Mouse (Mus musculus) neural tube, embryonic 15.5 days (tissue): ENCODE measurements around the gene Cldnd2. TPM values are rescaled to one million over a fixed set of nuclear protein-coding genes. Genes with fewer than 3 reads are reported as not detected.

Experiments used
- ATAC-seq: fragments of 200-750 bp; cut with Nextera tagmentation; 2 replicates; pipeline ENCODE4 v1.8.0; 2017; ENCODE audit warnings: mild to moderate bottlenecking, moderate TSS enrichment, moderate library complexity; ENCODE audit not compliant: low FRiP score
- H3K27ac ChIP-seq: fragments of 300-500 bp; sonication (generic); replicated peaks from 2 replicates; pipeline ENCODE4 v1.5.1; 2015; ENCODE audit warnings: mild to moderate bottlenecking, inconsistent platforms
- H3K27me3 ChIP-seq: fragments of 300-500 bp; sonication (generic); replicated peaks from 2 replicates; pipeline ENCODE4 v1.6.1; 2015; ENCODE audit warnings: inconsistent platforms
- H3K36me3 ChIP-seq: fragments of 300-500 bp; sonication (generic); 2 replicates; pipeline ENCODE4 v1.6.1; 2015; ENCODE audit warnings: inconsistent platforms
- H3K4me1 ChIP-seq: fragments of 300-500 bp; sonication (generic); 2 replicates; pipeline ENCODE4 v1.6.1; 2015; ENCODE audit warnings: inconsistent platforms
- H3K4me2 ChIP-seq: fragments of 300-500 bp; sonication (generic); 2 replicates; pipeline ENCODE4 v1.6.1; 2015; ENCODE audit warnings: inconsistent platforms, mild to moderate bottlenecking, moderate library complexity
- H3K4me3 ChIP-seq: fragments of 300-500 bp; sonication (generic); replicated peaks from 2 replicates; pipeline ENCODE4 v1.5.1; 2015; ENCODE audit warnings: mild to moderate bottlenecking, inconsistent platforms
- H3K9ac ChIP-seq: fragments of 300-500 bp; sonication (generic); replicated peaks from 2 replicates; pipeline ENCODE4 v1.6.1; 2015; ENCODE audit warnings: mild to moderate bottlenecking, inconsistent platforms
- H3K9me3 ChIP-seq: fragments of 300-500 bp; sonication (generic); replicated peaks from 2 replicates; pipeline ENCODE4 v1.6.1; 2016; ENCODE audit warnings: inconsistent platforms
- WGBS: fragments of 180-500 bp; shearing (Covaris S2); methylation state at CpG from one replicate; pipeline ENCODE4 v1.1.7; 2015; ENCODE audit warnings: mixed read lengths; 5-methylcytosine and 5-hydroxymethylcytosine counted together
- polyA plus RNA-seq: library from polyadenylated mRNA; unstranded; fragments of >200 nt; fragmentation: Nextera tagmentation; extraction: Ambion mirVana; gene quantifications from 2 replicates; pipeline ENCODE4 v1.2.1, GENCODE M21; 2015

Gene Cldnd2
- polyA plus RNA-seq, 1 experiment from 2014 or later: not detected

DNA sequence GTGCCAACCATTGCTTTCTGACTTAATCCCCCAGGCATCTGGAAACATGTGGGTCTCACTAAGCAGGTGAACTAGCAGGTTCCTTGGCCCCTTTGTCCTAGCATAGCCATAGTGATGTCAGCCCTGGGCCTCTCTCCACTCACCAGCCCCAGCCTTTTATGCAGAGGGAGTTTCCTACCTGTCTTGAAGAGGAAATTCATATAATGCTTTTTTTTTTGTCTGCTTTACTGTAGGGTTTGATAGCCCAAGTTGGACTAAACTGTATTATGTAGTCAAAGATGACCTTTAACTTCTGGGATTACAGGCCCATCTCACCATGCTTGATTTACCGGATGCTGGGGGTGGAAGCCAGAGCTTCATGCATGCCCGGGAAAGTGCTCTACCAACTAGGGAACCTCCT is 9.2 kb downstream of the Cldnd2 start:
- 96% methylated on average over 2 of the region's 2 CpGs for WGBS
- no peak overlapping the region for H3K27ac ChIP-seq
- no peaks in the 10 kb centered on the region for H3K9me3 ChIP-seq

DNA sequence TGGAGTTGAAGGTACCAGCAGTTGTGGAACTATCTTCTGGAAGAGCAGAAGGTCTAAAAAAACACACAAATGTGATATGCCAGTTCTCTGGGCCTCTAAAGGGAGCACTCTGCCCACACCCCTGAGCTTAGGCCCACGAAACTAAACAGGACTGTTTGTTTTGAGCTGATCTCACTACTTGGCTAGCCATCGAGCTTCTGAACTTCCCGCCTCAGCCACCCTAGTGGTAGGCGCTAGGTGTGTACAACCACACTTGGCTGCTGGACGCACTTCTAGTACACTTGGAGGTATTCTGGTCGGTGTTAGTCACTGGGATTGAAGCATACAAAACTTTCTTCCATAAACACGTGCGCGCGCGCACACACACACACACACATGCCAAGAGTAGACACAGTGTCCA is 11.1 kb downstream of the Cldnd2 start:
- Histone ChIP-seq H3K4me2 (no peak overlapping the region), H3K27ac (no peak overlapping the region), H3K9ac (no peak overlapping the region), H3K4me3 (no peak overlapping the region), H3K27me3 (no peaks in the 10 kb centered on the region), H3K4me1 (no peaks in the 10 kb centered on the region), H3K9me3 (no peaks in the 10 kb centered on the region), H3K36me3 (peaks cover 53% of the 10 kb centered on the region)
- 97% methylated on average over 11 of the region's 11 CpGs for WGBS
- no peak for ATAC-seq

More for the DNA sequence above, 9.2 kb downstream of the Cldnd2 start:
- H3K9ac ChIP-seq: no peak overlapping the region
- peaks cover 9% of the 10 kb centered on the region for H3K4me1 ChIP-seq
- no peak for ATAC-seq
- no peaks in the 10 kb centered on the region for H3K27me3 ChIP-seq
- H3K4me3 ChIP-seq: no peak overlapping the region
- peaks cover 34% of the 10 kb centered on the region for H3K36me3 ChIP-seq
- no peak overlapping the region for H3K4me2 ChIP-seq

DNA sequence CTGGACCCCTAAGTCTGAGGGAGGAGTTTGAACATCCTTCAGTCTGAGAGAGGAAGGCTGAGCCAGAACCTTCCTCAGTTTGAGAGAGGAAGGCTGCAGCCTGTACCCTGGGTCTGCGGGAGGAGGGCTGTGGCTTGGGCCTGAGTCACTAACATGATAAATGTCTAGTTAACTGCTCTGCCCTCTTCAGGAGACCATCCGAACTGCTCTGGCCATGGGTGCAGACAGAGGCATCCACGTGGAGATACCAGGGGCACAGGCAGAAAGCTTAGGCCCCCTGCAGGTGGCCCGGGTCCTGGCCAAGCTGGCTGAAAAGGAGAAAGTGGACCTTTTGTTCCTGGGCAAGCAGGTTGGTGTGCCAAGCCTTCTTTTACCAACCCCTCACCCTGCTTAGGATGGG is 12.0 kb downstream of the Cldnd2 start:
- no peak for ATAC-seq
- 47% methylated on average over 4 of the region's 4 CpGs for WGBS
- H3K36me3 ChIP-seq: peaks cover 62% of the 10 kb centered on the region

DNA sequence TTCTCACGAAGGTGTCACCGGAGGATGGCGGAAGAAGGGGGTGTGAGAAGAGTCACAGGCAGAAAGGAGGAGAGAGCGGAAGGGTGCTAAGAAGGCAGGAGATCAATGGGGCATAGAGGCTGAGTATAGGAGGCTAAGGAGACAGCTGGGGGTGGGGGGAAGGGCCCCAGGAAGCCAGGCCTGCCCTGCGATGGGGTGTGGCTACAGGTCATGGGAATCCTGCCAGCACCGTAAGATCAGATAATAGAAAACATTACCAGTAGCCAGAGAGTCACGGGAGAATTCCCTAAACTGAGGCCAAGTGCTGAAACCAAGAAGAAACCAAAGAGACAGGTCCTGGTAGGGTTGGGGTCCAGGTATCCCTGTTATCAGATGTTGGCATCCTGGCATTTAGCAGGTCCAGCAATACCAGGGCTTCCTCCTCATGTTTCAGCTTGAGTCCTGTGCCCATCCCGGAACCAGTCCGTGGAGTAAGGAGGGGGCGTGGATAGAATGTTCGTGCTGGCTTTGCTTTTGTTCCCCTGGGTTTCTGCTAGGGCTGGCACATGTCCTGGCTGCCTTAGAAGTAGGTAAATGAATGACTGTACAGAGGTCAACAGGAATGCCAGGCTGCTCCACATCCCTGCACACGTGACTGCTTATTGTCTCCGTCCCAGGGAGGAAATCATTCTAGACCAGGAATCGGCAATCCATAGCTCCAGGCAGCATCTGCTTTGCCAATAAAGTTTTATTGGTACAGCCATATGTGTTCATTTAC is 13.2 kb downstream of the Cldnd2 start:
- H3K4me3 ChIP-seq: no peak overlapping the region
- 89% methylated on average over 14 of the region's 14 CpGs for WGBS
- H3K9ac ChIP-seq: no peak overlapping the region
- no peak overlapping the region for H3K4me2 ChIP-seq
- no peaks in the 10 kb centered on the region for H3K4me1 ChIP-seq
- no peaks in the 10 kb centered on the region for H3K9me3 ChIP-seq
- peaks cover 64% of the 10 kb centered on the region for H3K36me3 ChIP-seq
- no peak overlapping the region for H3K27ac ChIP-seq
- H3K27me3 ChIP-seq: no peaks in the 10 kb centered on the region
- no peak for ATAC-seq

More for the DNA sequence above, 12.0 kb downstream of the Cldnd2 start:
- H3K9me3 ChIP-seq: no peaks in the 10 kb centered on the region
- no peaks in the 10 kb centered on the region for H3K4me1 ChIP-seq
- no peak overlapping the region for H3K4me2 ChIP-seq
- no peak overlapping the region for H3K9ac ChIP-seq
- no peak overlapping the region for H3K4me3 ChIP-seq
- H3K27ac ChIP-seq: no peak overlapping the region
- no peaks in the 10 kb centered on the region for H3K27me3 ChIP-seq

DNA sequence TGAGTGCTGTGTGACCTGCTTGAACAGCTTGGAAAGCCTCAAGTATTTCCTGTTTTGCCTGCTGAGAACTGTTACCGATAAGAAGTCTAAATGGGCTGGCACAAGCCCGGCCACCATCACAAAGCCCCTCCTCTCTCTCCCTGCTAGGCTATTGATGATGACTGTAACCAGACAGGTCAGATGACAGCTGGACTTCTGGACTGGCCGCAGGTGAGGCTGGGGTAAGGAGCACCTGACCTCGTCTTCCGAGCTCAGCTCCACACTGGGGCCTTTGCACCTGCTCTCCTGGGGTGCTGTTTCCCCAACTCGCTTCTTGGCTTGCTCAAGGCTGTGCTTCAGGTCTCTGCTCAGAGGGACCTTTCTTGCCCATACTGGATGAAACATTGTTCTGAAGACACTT is 13.8 kb downstream of the Cldnd2 start:
- ATAC-seq: no peak
- 92% methylated on average over 6 of the region's 6 CpGs for WGBS

DNA sequence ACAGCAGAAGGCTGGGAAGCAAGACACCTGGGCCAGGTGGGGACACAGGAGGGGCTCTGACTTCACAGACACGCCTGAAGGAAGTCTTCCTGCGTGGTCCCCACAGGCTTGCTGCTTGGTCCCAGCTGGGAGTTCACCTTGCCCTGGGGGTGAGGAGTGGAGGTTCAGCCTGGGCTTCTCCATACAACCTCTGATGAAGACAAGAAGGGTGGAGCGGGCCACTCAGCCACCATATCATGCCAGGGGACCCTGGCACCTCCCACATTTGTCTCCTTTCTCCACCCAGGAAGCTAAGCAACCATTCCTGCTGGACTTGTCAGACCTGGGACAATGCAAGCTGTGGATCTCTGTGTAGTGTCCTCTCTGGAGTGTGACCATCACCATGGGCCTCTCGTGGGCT is 22.3 kb downstream of the Cldnd2 start, which contains the start of gene Vsig10l:
Gene Vsig10l (plus strand): TSS at position 301 of the 400 bp plus-strand sequence.
- Histone ChIP-seq H3K4me1 (peaks cover 23% of the 10 kb centered on the region), H3K9me3 (no peaks in the 10 kb centered on the region), H3K9ac (no peak within 1 kb of the TSS), H3K4me2 (no peak within 1 kb of the TSS), H3K36me3 (no peaks in the 10 kb centered on the region), H3K27me3 (peaks cover 12% of the 10 kb centered on the region), H3K4me3 (no peak within 1 kb of the TSS), H3K27ac (no peak within 1 kb of the TSS)
- WGBS: 77% methylated on average over 4 of the region's 4 CpGs
- ATAC-seq: no peak

More for the DNA sequence above, 13.8 kb downstream of the Cldnd2 start:
- Histone ChIP-seq H3K27ac (no peak overlapping the region), H3K4me3 (no peak overlapping the region), H3K36me3 (peaks cover 64% of the 10 kb centered on the region), H3K4me2 (no peak overlapping the region), H3K4me1 (no peaks in the 10 kb centered on the region), H3K27me3 (no peaks in the 10 kb centered on the region), H3K9me3 (no peaks in the 10 kb centered on the region), H3K9ac (no peak overlapping the region)

DNA sequence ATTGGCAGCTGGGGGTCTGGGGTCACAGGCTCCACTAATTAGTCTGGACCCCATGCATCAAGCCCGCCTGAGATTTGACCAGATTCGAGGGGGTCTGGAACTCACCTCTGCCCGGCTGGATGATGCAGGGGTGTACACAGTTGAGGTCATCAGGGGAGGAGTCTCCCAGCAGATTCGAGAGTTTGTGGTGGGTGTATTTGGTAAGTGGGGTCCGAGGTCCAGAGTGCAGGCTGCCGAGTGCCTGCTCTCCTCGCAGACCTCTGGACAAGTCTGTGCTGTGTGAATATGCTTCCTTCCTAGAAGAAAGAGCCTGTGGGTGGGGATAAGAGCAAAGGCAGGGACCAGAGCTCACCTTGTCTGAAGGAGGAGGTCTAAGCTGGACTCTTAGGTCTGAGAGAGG is 23.4 kb downstream of the Cldnd2 start:
- Histone ChIP-seq H3K4me3 (no peak overlapping the region), H3K36me3 (no peaks in the 10 kb centered on the region), H3K27ac (no peak overlapping the region), H3K9ac (no peak overlapping the region), H3K27me3 (peaks cover 15% of the 10 kb centered on the region), H3K9me3 (no peaks in the 10 kb centered on the region), H3K4me1 (peaks cover 23% of the 10 kb centered on the region), H3K4me2 (peak overlapping the region; percentile 95)
- WGBS: 83% methylated on average over 7 of the region's 7 CpGs
- no peak for ATAC-seq

DNA sequence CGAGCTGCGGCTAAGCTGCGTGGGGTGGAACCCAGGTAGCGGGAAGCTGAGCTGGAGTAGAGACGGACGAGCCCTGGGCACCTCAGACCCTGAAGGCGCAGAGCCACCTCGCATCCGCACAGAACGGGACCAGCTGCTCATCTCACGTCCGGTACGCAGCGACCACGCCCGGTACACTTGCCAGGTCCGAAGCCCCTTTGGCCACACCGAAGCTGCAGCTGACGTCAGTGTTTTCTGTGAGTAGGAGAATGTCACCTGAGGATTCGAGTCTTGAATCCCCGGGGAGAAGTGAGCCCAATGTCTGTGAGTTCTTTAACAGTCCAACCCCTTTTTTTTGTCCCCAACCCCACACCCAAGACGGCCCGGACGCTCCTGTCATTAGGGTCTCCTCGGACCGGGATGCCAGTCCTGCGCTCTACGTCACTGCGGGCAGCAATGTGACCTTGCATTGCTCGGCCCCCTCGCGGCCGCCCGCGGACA is 24.3 kb downstream of the Cldnd2 start:
- peak overlapping the region; percentile 63 for H3K9ac ChIP-seq
- H3K36me3 ChIP-seq: no peaks in the 10 kb centered on the region
- 7% methylated on average over 35 of the region's 35 CpGs for WGBS
- H3K4me3 ChIP-seq: peak overlapping the region; percentile 52
- peaks cover 23% of the 10 kb centered on the region for H3K4me1 ChIP-seq
- H3K4me2 ChIP-seq: peak overlapping the region; percentile 95
- peak; percentile 67 for ATAC-seq
- H3K27ac ChIP-seq: peak overlapping the region; percentile 71
- H3K9me3 ChIP-seq: no peaks in the 10 kb centered on the region
- H3K27me3 ChIP-seq: peaks cover 15% of the 10 kb centered on the region

- peak; percentile 90 for ATAC-seq
- H3K4me1 ChIP-seq: peaks cover 23% of the 10 kb centered on the region
- under 1% methylated on average over 33 of the region's 33 CpGs for WGBS
- peaks cover 15% of the 10 kb centered on the region for H3K27me3 ChIP-seq
- peak overlapping the region; percentile 52 for H3K4me3 ChIP-seq
- no peaks in the 10 kb centered on the region for H3K9me3 ChIP-seq
- peak overlapping the region; percentile 95 for H3K4me2 ChIP-seq
- peak overlapping the region; percentile 63 for H3K9ac ChIP-seq
- H3K36me3 ChIP-seq: no peaks in the 10 kb centered on the region
- peak overlapping the region; percentile 71 for H3K27ac ChIP-seq
Observed at GRCm38 (mm10) chr7:43465344-43466098, 24.9 kb downstream of the Cldnd2 start.

GRCm38 (mm10) chr7:43466099-43466694 is 25.6 kb downstream of the Cldnd2 start:
- Histone ChIP-seq H3K9ac (peak overlapping the region; percentile 63), H3K9me3 (no peaks in the 10 kb centered on the region), H3K36me3 (no peaks in the 10 kb centered on the region), H3K4me1 (peaks cover 23% of the 10 kb centered on the region), H3K27me3 (peaks cover 15% of the 10 kb centered on the region), H3K4me2 (peak overlapping the region; percentile 95), H3K4me3 (peak overlapping the region; percentile 52), H3K27ac (peak overlapping the region; percentile 71)
- peak; percentile 67 for ATAC-seq
- WGBS: 2% methylated on average over 33 of the region's 33 CpGs

DNA sequence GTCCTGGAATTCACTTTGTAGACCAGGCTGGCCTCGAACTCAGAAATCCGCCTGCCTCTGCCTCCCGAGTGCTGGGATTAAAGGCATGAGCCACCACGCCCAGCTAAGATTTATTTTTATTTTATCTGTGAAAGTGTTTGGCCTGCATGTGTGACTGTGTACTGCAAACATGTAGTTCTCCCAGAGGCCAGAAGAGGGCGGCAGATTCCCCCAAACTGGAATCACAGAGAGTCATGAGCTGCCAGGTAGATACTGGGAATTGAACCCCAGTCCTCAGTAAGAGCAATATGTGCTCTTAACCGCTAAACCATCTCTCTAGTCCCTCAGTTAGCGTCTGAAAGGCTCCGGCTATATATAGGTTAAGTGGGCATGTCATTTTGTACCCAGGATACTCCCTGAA is 29.8 kb downstream of the Cldnd2 start:
- Histone ChIP-seq H3K27ac (no peak overlapping the region), H3K9ac (no peak overlapping the region), H3K9me3 (no peaks in the 10 kb centered on the region), H3K36me3 (peaks cover 11% of the 10 kb centered on the region), H3K4me3 (no peak overlapping the region), H3K27me3 (peaks cover 12% of the 10 kb centered on the region), H3K4me2 (no peak overlapping the region), H3K4me1 (peaks cover 14% of the 10 kb centered on the region)
- WGBS: 41% methylated on average over 8 of the region's 8 CpGs
- ATAC-seq: no peak
